Mouse (Mus musculus) neural tube, embryonic 15.5 days (tissue): ENCODE measurements around the gene Ralgps2. TPM values are rescaled to one million over a fixed set of nuclear protein-coding genes. Genes with fewer than 3 reads are reported as not detected.

ENCODE experiments used
- ATAC-seq: fragments of 200-750 bp; cut with Nextera tagmentation; 2 replicates; pipeline ENCODE4 v1.8.0; 2017; ENCODE audit warnings: mild to moderate bottlenecking, moderate TSS enrichment, moderate library complexity; ENCODE audit not compliant: low FRiP score
- H3K27ac ChIP-seq: fragments of 300-500 bp; sonication (generic); replicated peaks from 2 replicates; pipeline ENCODE4 v1.5.1; 2015; ENCODE audit warnings: mild to moderate bottlenecking, inconsistent platforms
- H3K27me3 ChIP-seq: fragments of 300-500 bp; sonication (generic); replicated peaks from 2 replicates; pipeline ENCODE4 v1.6.1; 2015; ENCODE audit warnings: inconsistent platforms
- H3K36me3 ChIP-seq: fragments of 300-500 bp; sonication (generic); 2 replicates; pipeline ENCODE4 v1.6.1; 2015; ENCODE audit warnings: inconsistent platforms
- H3K4me1 ChIP-seq: fragments of 300-500 bp; sonication (generic); 2 replicates; pipeline ENCODE4 v1.6.1; 2015; ENCODE audit warnings: inconsistent platforms
- H3K4me2 ChIP-seq: fragments of 300-500 bp; sonication (generic); 2 replicates; pipeline ENCODE4 v1.6.1; 2015; ENCODE audit warnings: inconsistent platforms, mild to moderate bottlenecking, moderate library complexity
- H3K4me3 ChIP-seq: fragments of 300-500 bp; sonication (generic); replicated peaks from 2 replicates; pipeline ENCODE4 v1.5.1; 2015; ENCODE audit warnings: mild to moderate bottlenecking, inconsistent platforms
- H3K9ac ChIP-seq: fragments of 300-500 bp; sonication (generic); replicated peaks from 2 replicates; pipeline ENCODE4 v1.6.1; 2015; ENCODE audit warnings: mild to moderate bottlenecking, inconsistent platforms
- H3K9me3 ChIP-seq: fragments of 300-500 bp; sonication (generic); replicated peaks from 2 replicates; pipeline ENCODE4 v1.6.1; 2016; ENCODE audit warnings: inconsistent platforms
- WGBS: fragments of 180-500 bp; shearing (Covaris S2); methylation state at CpG from one replicate; pipeline ENCODE4 v1.1.7; 2015; ENCODE audit warnings: mixed read lengths; 5-methylcytosine and 5-hydroxymethylcytosine counted together
- polyA plus RNA-seq: library from polyadenylated mRNA; unstranded; fragments of >200 nt; fragmentation: Nextera tagmentation; extraction: Ambion mirVana; gene quantifications from 2 replicates; pipeline ENCODE4 v1.2.1, GENCODE M21; 2015

The Ralgps2 gene
- polyA plus RNA-seq, 1 experiment from 2014 or later = 77.6 TPM

GRCm38 (mm10) chr1:156940584-156940983 lies 1.2 kb upstream of the Ralgps2 start:
- H3K9ac ChIP-seq = peak overlapping the region; percentile 92; the same call in 1 of the 2 replicates
- no peaks in the 10 kb centered on the region for H3K27me3 ChIP-seq
- H3K4me2 ChIP-seq = peak overlapping the region; percentile 74
- WGBS = 45% methylated on average over 7 of the region's 7 CpGs
- peak overlapping the region; percentile 97 for H3K4me3 ChIP-seq
- no peak for ATAC-seq
- H3K4me1 ChIP-seq = peaks cover 22% of the 10 kb centered on the region
- no peak overlapping the region for H3K27ac ChIP-seq
- no peaks in the 10 kb centered on the region for H3K36me3 ChIP-seq
- no peaks in the 10 kb centered on the region for H3K9me3 ChIP-seq

GRCm38 (mm10) chr1:156940142-156940522 lies 706 bp upstream of the Ralgps2 start:
- Histone ChIP-seq H3K9me3 (no peaks in the 10 kb centered on the region), H3K4me1 (peaks cover 22% of the 10 kb centered on the region), H3K4me2 (peak overlapping the region; percentile 74), H3K27ac (peak overlapping the region; percentile 97), H3K27me3 (no peaks in the 10 kb centered on the region), H3K36me3 (no peaks in the 10 kb centered on the region), H3K9ac (peak overlapping the region; percentile 92), H3K4me3 (peak overlapping the region; percentile 97)
- peak; percentile 25; the same call in 1 of the 2 replicates for ATAC-seq
- WGBS = 2% methylated on average over 8 of the region's 8 CpGs

- Histone ChIP-seq H3K4me1 (peaks cover 22% of the 10 kb centered on the region), H3K4me3 (peak overlapping the region; percentile 97), H3K27me3 (no peaks in the 10 kb centered on the region), H3K27ac (peak overlapping the region; percentile 97), H3K36me3 (no peaks in the 10 kb centered on the region), H3K4me2 (peak overlapping the region; percentile 74), H3K9me3 (no peaks in the 10 kb centered on the region), H3K9ac (peak overlapping the region; percentile 92)
- under 1% methylated on average over 34 of the region's 51 CpGs for WGBS
- ATAC-seq = peak; percentile 91
Observed at GRCm38 (mm10) chr1:156938705-156939242, 652 bp downstream of the Ralgps2 start.

GRCm38 (mm10) chr1:156937436-156937835 lies 2.0 kb downstream of the Ralgps2 start:
- H3K9ac ChIP-seq = no peak overlapping the region
- H3K9me3 ChIP-seq = no peaks in the 10 kb centered on the region
- no peak overlapping the region for H3K4me3 ChIP-seq
- H3K27ac ChIP-seq = no peak overlapping the region
- H3K36me3 ChIP-seq = no peaks in the 10 kb centered on the region
- WGBS = 68% methylated on average over 7 of the region's 7 CpGs
- peaks cover 22% of the 10 kb centered on the region for H3K4me1 ChIP-seq
- peak overlapping the region; percentile 74 for H3K4me2 ChIP-seq
- no peak for ATAC-seq
- no peaks in the 10 kb centered on the region for H3K27me3 ChIP-seq

GRCm38 (mm10) chr1:156933712-156934111 lies 5.7 kb downstream of the Ralgps2 start:
- no peak for ATAC-seq
- Histone ChIP-seq H3K4me3 (no peak overlapping the region), H3K27ac (no peak overlapping the region), H3K4me1 (peaks cover 26% of the 10 kb centered on the region), H3K9me3 (no peaks in the 10 kb centered on the region), H3K9ac (no peak overlapping the region), H3K36me3 (no peaks in the 10 kb centered on the region), H3K27me3 (no peaks in the 10 kb centered on the region), H3K4me2 (no peak overlapping the region)
- WGBS = 96% methylated on average over 7 of the region's 7 CpGs

GRCm38 (mm10) chr1:156932036-156932774 lies 7.2 kb downstream of the Ralgps2 start:
- Histone ChIP-seq H3K27ac (no peak overlapping the region), H3K9ac (no peak overlapping the region), H3K27me3 (no peaks in the 10 kb centered on the region), H3K4me2 (no peak overlapping the region), H3K4me3 (no peak overlapping the region), H3K9me3 (no peaks in the 10 kb centered on the region), H3K4me1 (peaks cover 20% of the 10 kb centered on the region), H3K36me3 (no peaks in the 10 kb centered on the region)
- no peak for ATAC-seq
- 26% methylated on average over 3 of the region's 3 CpGs for WGBS

GRCm38 (mm10) chr1:156931106-156931870 lies 8.1 kb downstream of the Ralgps2 start:
- ATAC-seq = 0 out of 2 replicates have a peak, but pooled peaks have one; percentile 17
- no peak overlapping the region for H3K27ac ChIP-seq
- no peak overlapping the region for H3K9ac ChIP-seq
- no peak overlapping the region for H3K4me3 ChIP-seq
- peaks cover 14% of the 10 kb centered on the region for H3K4me1 ChIP-seq
- no peak overlapping the region for H3K4me2 ChIP-seq
- no peaks in the 10 kb centered on the region for H3K27me3 ChIP-seq
- no peaks in the 10 kb centered on the region for H3K36me3 ChIP-seq
- H3K9me3 ChIP-seq = no peaks in the 10 kb centered on the region
- WGBS = 66% methylated on average over 10 of the region's 10 CpGs

GRCm38 (mm10) chr1:156930263-156930662 lies 9.2 kb downstream of the Ralgps2 start:
- Histone ChIP-seq H3K9me3 (no peaks in the 10 kb centered on the region), H3K4me2 (no peak overlapping the region), H3K4me1 (peaks cover 14% of the 10 kb centered on the region), H3K27ac (no peak overlapping the region), H3K9ac (no peak overlapping the region), H3K36me3 (no peaks in the 10 kb centered on the region), H3K4me3 (no peak overlapping the region), H3K27me3 (no peaks in the 10 kb centered on the region)
- 56% methylated on average over 5 of the region's 5 CpGs for WGBS
- ATAC-seq = no peak

GRCm38 (mm10) chr1:156928255-156928654 lies 11.2 kb downstream of the Ralgps2 start:
- no peak for ATAC-seq
- Histone ChIP-seq H3K4me2 (no peak overlapping the region), H3K4me3 (no peak overlapping the region), H3K9ac (no peak overlapping the region), H3K27me3 (no peaks in the 10 kb centered on the region), H3K4me1 (peaks cover 14% of the 10 kb centered on the region), H3K27ac (no peak overlapping the region), H3K36me3 (no peaks in the 10 kb centered on the region), H3K9me3 (no peaks in the 10 kb centered on the region)
- 91% methylated on average over 4 of the region's 4 CpGs for WGBS

GRCm38 (mm10) chr1:156923511-156923910 lies 15.9 kb downstream of the Ralgps2 start:
- no peak for ATAC-seq

GRCm38 (mm10) chr1:156922921-156923320 lies 16.5 kb downstream of the Ralgps2 start:
- Histone ChIP-seq H3K9me3 (no peaks in the 10 kb centered on the region), H3K9ac (no peak overlapping the region), H3K4me1 (peaks cover 10% of the 10 kb centered on the region), H3K27ac (no peak overlapping the region), H3K4me2 (no peak overlapping the region), H3K4me3 (no peak overlapping the region), H3K27me3 (no peaks in the 10 kb centered on the region), H3K36me3 (no peaks in the 10 kb centered on the region)
- WGBS = 72% methylated on average over 6 of the region's 6 CpGs
- ATAC-seq = no peak

More at GRCm38 (mm10) chr1:156923511-156923910, 15.9 kb downstream of the Ralgps2 start:
- no peak overlapping the region for H3K4me2 ChIP-seq
- no peaks in the 10 kb centered on the region for H3K36me3 ChIP-seq
- no peak overlapping the region for H3K27ac ChIP-seq
- WGBS = 84% methylated on average over 1 of the region's 1 CpGs
- no peak overlapping the region for H3K4me3 ChIP-seq
- H3K9ac ChIP-seq = no peak overlapping the region
- peaks cover 10% of the 10 kb centered on the region for H3K4me1 ChIP-seq
- H3K27me3 ChIP-seq = no peaks in the 10 kb centered on the region
- H3K9me3 ChIP-seq = no peaks in the 10 kb centered on the region
